Mouse (Mus musculus) lung, postnatal 25 days (tissue): ENCODE results near the gene Nisch.

ENCODE experiments used
- DNase-seq: peaks from one replicate; pipeline ENCODE4 v3.0.0; 2022; ENCODE audit warnings: low spot score

Nisch gene

GRCm38 (mm10) chr14:31216846-31217245 is at the start of gene Nisch:
Gene Nisch (minus strand): TSS chr14:31216946.
- DNase-seq: no peak

- no peak for DNase-seq
Measured at GRCm38 (mm10) chr14:31260932-31261331, 44.2 kb upstream of the Nisch start.

- DNase-seq: no peak
Measured at GRCm38 (mm10) chr14:31260374-31260773, 43.6 kb upstream of the Nisch start.

GRCm38 (mm10) chr14:31258476-31259050 is 41.8 kb upstream of the Nisch start:
- DNase-seq: no peak

DNA sequence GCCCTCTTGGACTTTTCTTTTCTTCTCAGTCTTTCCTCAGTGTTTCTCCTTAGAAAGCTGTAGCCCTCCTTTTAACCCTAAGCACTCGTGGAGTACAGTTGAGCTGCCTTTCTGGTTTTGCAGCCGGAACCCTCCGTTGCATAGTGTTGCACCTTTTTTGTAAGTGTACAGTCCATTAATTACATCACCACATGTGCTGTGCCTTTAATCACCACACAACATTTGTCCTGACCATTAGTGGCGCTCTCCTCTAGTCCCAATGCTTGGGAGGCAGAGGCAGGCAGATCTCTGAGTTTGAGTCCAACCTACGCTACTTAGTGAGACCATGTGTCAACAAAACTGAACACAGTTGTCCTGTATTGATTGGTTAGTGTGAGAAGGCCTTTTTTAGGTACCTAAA is 35.3 kb upstream of the Nisch start:
- DNase-seq: no peak

DNA sequence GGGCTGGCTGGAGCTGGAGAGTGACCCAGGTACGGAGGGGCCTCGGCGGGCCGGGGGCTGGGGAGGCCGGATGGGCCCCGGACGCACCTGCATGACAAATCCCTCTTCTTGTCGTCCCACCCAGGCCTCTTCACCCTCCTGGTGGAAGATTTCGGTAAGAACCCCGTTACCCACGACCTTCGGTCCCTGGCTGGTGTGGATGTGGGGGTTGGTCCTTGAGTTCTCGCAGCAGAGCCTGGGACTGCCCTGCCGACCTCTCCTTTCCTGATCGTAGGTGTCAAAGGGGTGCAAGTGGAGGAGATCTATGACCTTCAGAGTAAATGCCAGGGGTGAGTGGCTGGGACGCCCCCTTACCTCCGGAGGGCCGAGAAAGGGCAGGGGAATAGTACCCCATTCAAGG is 34.9 kb upstream of the Nisch start:
- no peak for DNase-seq

DNA sequence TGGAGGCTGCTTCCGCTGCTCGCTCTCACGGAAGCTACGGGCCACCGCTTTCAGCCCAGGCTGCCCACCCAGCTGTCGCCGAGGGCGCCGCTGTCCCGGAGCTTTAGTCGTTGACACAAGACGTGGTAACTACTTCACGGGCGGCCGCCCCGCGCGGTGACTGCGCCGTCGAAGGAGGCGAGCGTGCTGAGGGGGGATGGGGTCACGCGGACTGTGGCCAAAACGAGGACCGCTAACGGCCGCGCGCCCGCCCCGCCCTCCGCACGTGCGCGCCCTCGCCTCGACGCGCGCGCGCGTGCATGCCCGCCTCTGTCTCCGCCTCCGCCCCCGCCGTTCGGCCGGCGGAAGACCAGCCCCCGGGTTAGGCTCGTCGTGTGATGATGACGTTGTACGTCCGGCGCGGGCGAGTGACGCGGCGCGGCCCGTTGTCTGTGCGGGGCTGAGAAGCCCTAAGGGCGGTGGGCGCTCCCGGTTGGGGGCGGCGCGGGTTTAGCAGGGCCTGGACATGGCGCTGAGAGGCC is 34.4 kb upstream of the Nisch start, which contains the start of the genes Phf7 and Bap1:
Phf7 (minus strand) TSS at position 234 of the 521 bp plus-strand sequence.
Bap1 (plus strand) TSS at position 367 of the 521 bp plus-strand sequence.
- DNase-seq: peak; percentile 93

DNA sequence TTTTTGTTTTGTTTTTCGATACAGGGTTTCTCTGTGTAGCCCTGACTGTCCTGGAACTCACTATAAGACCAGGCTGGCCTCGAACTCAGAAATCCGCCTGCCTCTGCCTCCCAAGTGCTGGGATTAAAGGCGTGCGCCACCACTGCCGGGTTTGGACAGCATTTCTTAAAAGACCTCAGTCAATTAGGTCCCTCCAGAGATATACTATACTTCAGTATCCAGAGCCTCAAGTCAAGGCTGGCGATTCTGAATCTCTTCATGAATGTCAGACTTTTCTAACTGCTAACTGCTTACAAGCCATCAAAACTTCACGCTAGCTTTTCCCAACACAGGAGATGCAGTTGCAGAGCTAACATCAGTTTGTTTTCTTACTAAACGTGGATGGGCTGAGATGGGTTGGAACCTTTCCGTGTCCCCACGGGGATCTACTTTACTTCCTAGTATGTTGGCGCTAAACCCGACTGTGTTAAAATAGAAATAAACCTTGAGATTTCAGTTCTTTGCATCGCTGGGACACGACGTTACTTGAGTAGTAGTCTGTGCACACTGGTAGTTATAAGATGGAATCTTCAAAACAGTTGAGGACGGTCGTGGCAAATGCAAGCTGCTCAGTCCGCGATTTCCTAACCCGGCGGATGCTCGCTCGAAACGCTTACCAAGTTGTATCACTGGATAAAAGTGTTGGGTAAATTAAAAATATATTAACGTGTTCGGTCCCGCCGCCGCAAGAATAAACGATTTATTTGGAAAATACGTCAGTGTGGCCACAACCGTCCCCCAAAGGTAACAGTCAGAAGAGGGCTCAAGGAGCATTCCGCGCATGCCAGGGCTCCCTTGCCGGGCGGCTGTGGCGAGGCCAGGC is 33.7 kb upstream of the Nisch start:
- DNase-seq: peak; percentile 79

DNA sequence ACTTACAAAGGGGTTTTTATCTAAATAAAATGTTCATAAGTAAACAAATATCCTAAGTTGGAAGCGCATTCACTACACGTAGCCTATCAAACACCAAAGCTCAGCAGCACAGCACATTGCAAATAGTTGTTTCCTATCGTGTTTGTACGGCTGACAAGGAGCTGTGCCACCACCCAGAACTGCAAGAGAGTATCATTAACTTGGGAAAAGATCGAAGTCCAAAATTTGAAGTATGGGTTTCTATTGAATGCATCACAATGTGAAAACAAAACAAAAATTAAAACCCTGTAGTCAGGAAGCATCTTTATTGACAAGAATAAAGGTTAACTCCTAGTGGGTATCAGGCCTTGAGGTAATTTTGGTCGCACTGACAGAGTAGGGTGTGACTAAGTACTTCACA is 31.6 kb upstream of the Nisch start:
- DNase-seq: no peak

DNA sequence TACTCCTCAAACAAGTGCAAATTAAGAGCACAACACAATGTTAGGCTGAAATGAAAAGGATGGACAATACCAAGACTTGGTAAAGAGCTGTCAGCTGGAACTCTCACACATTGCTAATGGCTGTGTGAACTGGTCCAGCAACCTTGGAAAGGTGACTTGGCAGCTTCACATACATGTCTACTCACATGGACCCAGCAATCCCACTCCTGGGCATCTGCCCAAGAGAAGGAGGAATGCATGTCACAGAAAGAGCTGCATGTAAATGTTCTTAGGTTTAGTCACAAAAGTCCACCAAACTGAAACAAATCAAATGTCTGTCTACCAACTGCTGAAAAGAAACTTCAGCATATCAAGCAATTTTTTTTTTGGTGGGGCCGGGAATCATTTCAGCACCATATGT is 29.2 kb upstream of the Nisch start:
- DNase-seq: no peak

GRCm38 (mm10) chr14:31244777-31245176 is 28.0 kb upstream of the Nisch start:
- DNase-seq: no peak

DNA sequence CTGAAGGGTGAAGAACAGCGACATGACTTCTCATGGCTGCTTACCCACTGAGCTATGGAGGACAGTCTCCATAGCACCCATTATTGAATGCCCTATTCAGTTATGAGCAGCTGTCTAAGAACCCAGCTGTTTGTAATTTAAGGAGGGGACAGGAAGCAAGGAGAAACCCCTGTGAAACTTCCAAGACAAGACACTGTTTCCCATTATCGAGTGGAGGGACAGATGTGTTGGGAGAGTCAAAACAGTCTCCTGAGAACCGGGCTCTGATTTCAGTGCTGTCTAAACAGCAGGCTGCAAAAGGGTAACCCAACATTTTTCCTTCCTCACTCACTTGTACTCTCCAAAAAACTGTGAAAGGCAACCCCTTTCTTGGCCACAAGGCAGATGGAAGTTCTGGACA is 23.8 kb upstream of the Nisch start:
- no peak for DNase-seq

GRCm38 (mm10) chr14:31237101-31237882 is 20.5 kb upstream of the Nisch start:
- no peak for DNase-seq

- DNase-seq: peak; percentile 89
Measured at GRCm38 (mm10) chr14:31233996-31234591, 17.3 kb upstream of the Nisch start.

DNA sequence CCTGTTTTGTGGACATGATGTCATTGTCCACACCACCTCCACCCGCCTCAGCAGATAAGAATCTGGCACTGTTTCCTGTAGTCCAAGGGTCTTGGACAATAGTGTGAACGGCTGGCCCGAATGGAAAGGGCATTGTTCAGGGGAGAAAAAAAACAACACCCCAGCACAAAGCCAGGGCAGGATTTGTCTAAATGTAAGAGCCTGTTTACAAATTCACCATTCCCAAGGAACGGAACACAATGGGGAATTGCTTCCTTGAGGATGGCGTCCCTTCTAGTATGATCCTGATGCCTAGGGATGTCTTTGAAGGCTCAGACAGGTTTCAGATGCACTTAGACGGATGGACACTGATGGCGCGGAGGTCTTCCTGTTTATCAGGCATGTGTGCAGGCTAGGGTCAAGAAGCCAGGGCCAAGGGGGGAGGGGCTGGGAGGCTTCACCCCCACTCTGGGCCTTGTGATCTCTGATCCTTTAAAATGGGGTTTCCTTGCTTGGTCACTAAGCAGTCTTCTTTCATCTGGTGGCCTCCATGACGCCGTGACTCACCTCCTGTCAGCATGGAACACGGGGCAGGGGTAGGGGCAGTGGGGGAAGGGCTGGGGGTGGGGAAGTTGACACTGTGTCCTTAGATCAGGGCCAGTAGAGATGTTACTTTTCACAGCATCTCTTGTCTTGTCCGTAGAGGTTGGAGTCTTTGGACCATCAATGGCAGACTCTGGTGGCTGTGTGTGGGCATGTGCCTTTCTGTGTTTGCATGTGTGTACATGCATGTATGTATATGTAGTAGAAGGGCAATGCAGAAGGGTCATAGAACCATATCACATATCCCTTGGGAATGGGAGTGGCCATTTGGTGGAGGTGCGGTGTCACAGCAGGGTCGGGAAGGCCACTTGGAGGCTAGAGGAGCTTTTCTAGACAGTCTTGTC is 16.6 kb upstream of the Nisch start:
- peak; percentile 85 for DNase-seq

DNA sequence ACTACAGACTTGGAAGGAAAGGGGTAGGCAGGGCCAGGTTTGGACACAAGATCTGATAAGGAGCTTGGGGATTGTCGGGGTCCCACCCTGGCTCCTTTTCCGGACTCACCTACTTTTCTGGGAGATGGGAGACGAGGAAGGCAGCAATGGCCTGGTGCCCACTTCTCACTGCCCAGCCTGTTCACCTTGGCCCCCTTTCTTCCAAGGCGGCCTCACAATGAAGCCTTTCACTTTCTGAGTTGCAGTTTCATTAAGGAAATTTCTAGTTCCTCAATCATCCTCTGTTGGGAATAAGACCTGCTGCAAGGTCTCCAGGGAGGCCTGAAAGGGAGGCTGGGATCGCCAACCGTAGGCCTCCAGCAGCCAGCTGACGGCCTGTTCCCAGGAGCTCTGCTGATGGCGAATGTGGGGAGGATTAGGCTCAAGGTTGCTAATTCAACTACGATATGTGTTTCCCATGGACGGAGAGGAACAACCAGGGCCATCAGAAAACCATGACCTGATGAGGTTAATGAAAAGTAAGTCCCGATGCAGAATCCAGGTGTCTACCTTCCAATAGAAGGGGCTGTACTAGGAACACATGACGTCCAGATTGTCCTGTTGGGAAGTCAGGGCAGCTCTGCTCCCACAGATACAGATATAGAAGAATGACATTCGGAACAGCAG is 15.8 kb upstream of the Nisch start:
- DNase-seq: no peak

GRCm38 (mm10) chr14:31230442-31230841 is 13.7 kb upstream of the Nisch start:
- no peak for DNase-seq

DNA sequence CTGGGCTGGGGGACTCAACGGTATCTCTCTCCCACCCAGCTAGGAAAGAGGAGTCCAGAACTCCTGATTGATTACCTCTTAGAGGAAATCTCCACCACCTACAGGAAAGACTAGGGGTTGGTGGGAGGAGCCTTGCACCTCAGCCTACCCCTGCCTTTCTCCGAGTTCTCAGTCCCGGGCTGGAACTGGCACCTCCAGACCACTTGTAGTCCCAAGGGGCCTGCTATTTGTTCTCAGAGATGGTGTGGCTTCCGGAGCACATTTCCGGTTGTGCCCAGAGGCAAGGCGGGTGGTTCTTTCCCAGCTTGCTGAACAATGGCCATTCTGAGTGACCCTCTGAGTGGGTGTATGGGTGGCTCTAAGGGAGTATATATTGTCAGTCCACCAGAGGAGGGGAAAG is 11.5 kb upstream of the Nisch start:
- DNase-seq: peak; percentile 80

GRCm38 (mm10) chr14:31226978-31227377 is 10.2 kb upstream of the Nisch start:
- DNase-seq: no peak

DNA sequence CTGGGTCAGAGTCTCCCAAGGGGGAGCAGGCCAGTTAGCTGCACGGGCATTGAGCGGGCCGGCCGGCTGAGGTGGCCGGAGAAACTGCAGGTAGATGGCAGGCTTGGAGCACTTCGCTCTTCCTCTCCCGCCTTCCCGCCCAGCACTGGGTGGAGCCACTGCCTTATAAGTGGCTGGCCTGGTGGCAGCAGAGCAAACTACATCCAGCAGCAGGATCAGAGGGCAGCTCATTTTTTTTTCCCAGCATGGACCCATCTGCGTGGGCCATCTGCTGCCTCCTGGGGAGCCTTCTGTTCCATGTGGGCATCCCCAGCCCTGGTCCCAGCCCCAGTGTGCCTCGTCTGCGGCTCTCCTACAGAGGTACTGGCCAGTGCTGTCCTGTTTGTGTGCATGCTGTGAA is 920 bp upstream of the Nisch start, which contains the start of gene Sema3g:
Sema3g (plus strand) TSS at position 195 of the 400 bp plus-strand sequence.
- peak; percentile 89 for DNase-seq
